Mouse (Mus musculus): ENCODE results near the gene Snx33. TPM values are rescaled to one million over a fixed set of nuclear protein-coding genes. Genes with fewer than 3 reads are reported as not detected.

The Snx33 gene
- 10 to 100 TPM in 1 of 2 experiments, 1 to 10 TPM in 1; 3.1 to 16.5 TPM for polyA plus RNA-seq (2012; fragmentation: generic; extraction: Trizol)

GRCm38 (mm10) chr9:56928041-56928811 is at the start of gene Snx33:
Gene Snx33 (minus strand): TSS chr9:56928371.

GRCm38 (mm10) chr9:56950414-56951400 is 22.5 kb upstream of the Snx33 start, which contains the start of gene Snupn:
Gene Snupn (plus strand): TSS chr9:56950878.

GRCm38 (mm10) chr9:56937223-56938160 is 9.3 kb upstream of the Snx33 start, which contains the start of gene Imp3:
Gene Imp3 (plus strand): TSS chr9:56937475.

Other genes starting within 250 kb of the Snx33 start
- gene Lingo1, start 131.9 kb downstream of the Snx33 start, polyA plus RNA-seq (2012; fragmentation: generic; extraction: Trizol): 1 to 10 TPM in 1 of 2 experiments, under 1 TPM in 1; 0.11 to 1.1 TPM
- under 1 TPM; 0.11 to 0.30 TPM for gene Odf3l1, start 63.7 kb downstream of the Snx33 start, polyA plus RNA-seq (2012; fragmentation: generic; extraction: Trizol)
- gene Cspg4, start 63.3 kb downstream of the Snx33 start, polyA plus RNA-seq (2012; fragmentation: generic; extraction: Trizol): 10 to 100 TPM; 35.5 to 66.8 TPM
- 100 to 1,000 TPM; 122 to 125 TPM for gene Imp3, start 9.1 kb upstream of the Snx33 start, polyA plus RNA-seq (2012; fragmentation: generic; extraction: Trizol)
- 1 to 10 TPM; 1.8 to 7.1 TPM for gene Snupn, start 22.5 kb upstream of the Snx33 start, polyA plus RNA-seq (2012; fragmentation: generic; extraction: Trizol)
- 10 to 100 TPM in 1 of 2 experiments, 1 to 10 TPM in 1; 3.8 to 18.0 TPM for gene Ptpn9, start 66.6 kb upstream of the Snx33 start, polyA plus RNA-seq (2012; fragmentation: generic; extraction: Trizol)
- 10 to 100 TPM in 1 of 2 experiments, 1 to 10 TPM in 1; 1.8 to 15.3 TPM for gene Sin3a, start 143.7 kb upstream of the Snx33 start, polyA plus RNA-seq (2012; fragmentation: generic; extraction: Trizol)
- gene Man2c1, start 202.3 kb upstream of the Snx33 start, polyA plus RNA-seq (2012; fragmentation: generic; extraction: Trizol): 10 to 100 TPM; 38.0 to 60.2 TPM
- gene Neil1, start 219.9 kb upstream of the Snx33 start, polyA plus RNA-seq (2012; fragmentation: generic; extraction: Trizol): 1 to 10 TPM; 2.2 to 6.4 TPM
- 100 to 1,000 TPM in 1 of 2 experiments, 10 to 100 TPM in 1; 94.2 to 109 TPM for gene Commd4, start 230.0 kb upstream of the Snx33 start, polyA plus RNA-seq (2012; fragmentation: generic; extraction: Trizol)